Comparison of ENCODE assay signal across 9 mouse cellular contexts in the genomic region with DNA sequence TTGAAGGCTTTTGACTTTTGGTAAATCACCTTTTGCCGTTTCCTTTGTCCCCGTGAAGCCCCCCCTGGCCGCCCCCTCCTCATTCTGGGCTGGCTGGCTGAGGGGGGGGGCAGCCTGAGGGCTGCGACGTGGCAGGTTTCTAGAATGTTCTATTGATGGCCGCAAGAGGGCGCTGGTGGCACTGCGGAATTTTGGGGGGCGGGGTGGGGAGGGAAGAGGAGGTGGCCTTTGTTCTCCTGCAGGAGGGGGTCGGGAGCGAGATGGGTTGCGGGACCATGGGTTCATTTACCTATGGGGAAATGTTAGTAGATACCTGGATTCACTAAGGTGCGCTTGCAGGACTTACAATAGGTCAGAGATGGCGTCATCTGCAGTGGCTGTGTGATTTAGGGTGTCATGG. TPM values are rescaled to one million over a fixed set of nuclear protein-coding genes. Genes with fewer than 3 reads are reported as not detected.
DNase-seq lines count a peak whose midpoint lies in the region; ATAC-seq and TF ChIP-seq lines count a peak whose summit lies in the region.
"Had no signal": no experiment of that assay in that cellular context is flagged by ENCODE, and none has a peak within 500 bp of the region (broad histone marks: within the 10 kb centered on the region; RNA-seq: fewer than 3 reads in every experiment).

No protein-coding gene starts in this region.

- peak overlapping the region; percentile 50 for H3K4me3 ChIP-seq in heart, embryonic 11.5 days (ENCODE audit: low read depth, low read length)
- peak overlapping the region; percentile 100 for H3K4me3 ChIP-seq in cerebellum, adult 2 months (replicated peaks; ENCODE audit: insufficient read depth, low read depth, low read length)
- peak overlapping the region; percentile 49 for H3K4me3 ChIP-seq in hindbrain, embryonic 12.5 days
- peak overlapping the region; percentile 41 for H3K4me3 ChIP-seq in midbrain, embryonic 11.5 days (ENCODE audit: low read depth, low read length)

- no peak for ATAC-seq in heart, embryonic 11.5 days (replicated peaks; ENCODE audit: insufficient number of reproducible peaks, low FRiP score, low TSS enrichment)
- ATAC-seq in hindbrain, embryonic 12.5 days (ENCODE audit: low FRiP score) = no peak
- ATAC-seq in midbrain, embryonic 11.5 days (ENCODE audit: low FRiP score) = no peak
- ATAC-seq: Patski had no signal

- TF ChIP-seq CTCF in cerebellum, adult 2 months (IDR thresholded peaks at IDR 0.05; ENCODE audit: borderline replicate concordance, insufficient read depth, low read depth, low read length) = peak; percentile 34; the same call in 1 of the 2 replicates

- peaks cover 18% of the 10 kb centered on the region for H3K9me3 ChIP-seq in heart, embryonic 11.5 days (replicated peaks; ENCODE audit: control insufficient read depth, low read length)
- peaks cover 62% of the 10 kb centered on the region for H3K9me3 ChIP-seq in hindbrain, embryonic 12.5 days (replicated peaks)
- peaks cover 29% of the 10 kb centered on the region for H3K9me3 ChIP-seq in midbrain, embryonic 11.5 days (ENCODE audit: control insufficient read depth, low read length)

- WGBS in heart, embryonic 11.5 days (ENCODE audit: insufficient replicate concordance) = 41% methylated on average over 14 of the region's 14 CpGs
- WGBS in cerebellum, adult 2 months = 47% methylated on average over 14 of the region's 14 CpGs
- 34% methylated on average over 12 of the region's 14 CpGs for WGBS in hindbrain, embryonic 12.5 days
- 41% methylated on average over 14 of the region's 14 CpGs for WGBS in midbrain, embryonic 11.5 days

- H3K36me3 ChIP-seq in heart, embryonic 11.5 days (ENCODE audit: control insufficient read depth, insufficient read depth, low read length) = peaks cover 4% of the 10 kb centered on the region
- H3K36me3 ChIP-seq in hindbrain, embryonic 12.5 days = 0 out of 2 replicates have a peak, but pooled peaks cover 7% of the 10 kb centered on the region
- no peaks in the 10 kb centered on the region; the same call in 1 of the 2 replicates for H3K36me3 ChIP-seq in midbrain, embryonic 11.5 days (ENCODE audit: control insufficient read depth, insufficient read depth, low read length)

- H3K4me1 ChIP-seq in heart, embryonic 11.5 days (ENCODE audit: control insufficient read depth, insufficient read depth, low read length) = no peaks in the 10 kb centered on the region
- no peaks in the 10 kb centered on the region for H3K4me1 ChIP-seq in cerebellum, adult 2 months (ENCODE audit: control insufficient read depth, insufficient read depth, low read length)
- H3K4me1 ChIP-seq in hindbrain, embryonic 12.5 days = peaks cover 12% of the 10 kb centered on the region
- H3K4me1 ChIP-seq in midbrain, embryonic 11.5 days (ENCODE audit: control insufficient read depth, insufficient read depth, low read length) = peaks cover 12% of the 10 kb centered on the region

- H3K4me2 ChIP-seq in heart, embryonic 11.5 days = peak overlapping the region; percentile 59
- peak overlapping the region; percentile 41 for H3K4me2 ChIP-seq in hindbrain, embryonic 12.5 days (replicated peaks)
- peak overlapping the region; percentile 47 for H3K4me2 ChIP-seq in midbrain, embryonic 11.5 days

- H3K27ac ChIP-seq in heart, embryonic 11.5 days (ENCODE audit: low read depth, low read length) = peak overlapping the region; percentile 41; the same call in 1 of the 2 replicates
- peak overlapping the region; percentile 41; the same call in 1 of the 2 replicates for H3K27ac ChIP-seq in cerebellum, adult 2 months (ENCODE audit: insufficient read depth, low read length)
- 0 out of 2 replicates have a peak overlapping the region, but pooled peaks have one; percentile 62 for H3K27ac ChIP-seq in hindbrain, embryonic 12.5 days
- no peak overlapping the region for H3K27ac ChIP-seq in midbrain, embryonic 11.5 days (ENCODE audit: low read depth, low read length)

- intact Hi-C loops in heart, postnatal 25 days (cut with DNase I) = no loop called here

- no peaks in the 10 kb centered on the region for H3K27me3 ChIP-seq in heart, embryonic 11.5 days (ENCODE audit: control insufficient read depth, insufficient read depth, low read length)
- H3K27me3 ChIP-seq in cerebellum, adult 2 months (ENCODE audit: control insufficient read depth, insufficient read depth, low read length) = no peaks in the 10 kb centered on the region
- H3K27me3 ChIP-seq in hindbrain, embryonic 12.5 days = peaks cover 3% of the 10 kb centered on the region; the same call in 1 of the 2 replicates
- peaks cover 2% of the 10 kb centered on the region; the same call in 1 of the 2 replicates for H3K27me3 ChIP-seq in midbrain, embryonic 11.5 days (ENCODE audit: control insufficient read depth, insufficient read depth, low read length)
- H3K27me3 ChIP-seq: Patski had no signal

- DNase-seq in heart, postnatal 25 days (ENCODE audit: low spot score) = no peak
- peak; percentile 9 for DNase-seq in CD4-positive helper T cell, adult 2 months (ENCODE audit: low read depth, low spot score)
- DNase-seq in cerebellum, adult 2 months = peak; percentile 59 to 67
- DNase-seq in midbrain, embryonic 11.5 days (ENCODE audit: low spot score, missing footprints) = peak; percentile 86
- DNase-seq in frontal cortex, postnatal 25 days (ENCODE audit: low spot score in 2 of 2) = no peak
- DNase-seq in layer of hippocampus, adult 9-10 months (ENCODE audit: low spot score) = no peak

- TF ChIP-seq POLR2A in cerebellum, adult 2 months (IDR thresholded peaks at IDR 0.05; ENCODE audit: borderline replicate concordance, insufficient read depth, low read length) = no peak

- H3K9ac ChIP-seq in heart, embryonic 11.5 days (ENCODE audit: low read depth, low read length) = peak overlapping the region; percentile 72
- H3K9ac ChIP-seq in hindbrain, embryonic 12.5 days = peak overlapping the region; percentile 73
- H3K9ac ChIP-seq in midbrain, embryonic 11.5 days (ENCODE audit: low read length) = peak overlapping the region; percentile 66

RNA-seq across cellular contexts. Expression of a gene that starts 58.1 kb away (rescaled TPM):
- 0.56 and 0.69 TPM in 2 replicates for polyA plus RNA-seq in heart, embryonic 11.5 days (2014; fragmentation: Nextera tagmentation; extraction: Ambion mirVana)
- under 1 TPM; 0.14 to 0.16 TPM for total RNA-seq in heart, postnatal 25 days (2021)
- 0.40 and 0.67 TPM in 2 replicates for polyA plus RNA-seq in cerebellum, adult 2 months (2012; rRNA removed)
- polyA plus RNA-seq in hindbrain, embryonic 12.5 days (2016; fragmentation: Nextera tagmentation; extraction: Ambion mirVana) = 1.5 and 1.6 TPM in 2 replicates
- polyA plus RNA-seq in midbrain, embryonic 11.5 days (2014; fragmentation: Nextera tagmentation; extraction: Ambion mirVana) = 0.32 and 0.59 TPM in 2 replicates
- polyA plus RNA-seq: Patski had no signal

Comparison
In these comparisons a context has a peak if more than half of its experiments do, and no peak if none do; other contexts are left out.
1. H3K4me3 ChIP-seq: peak in every context shown above with its lines; median percentile 100 in cerebellum, adult 2 months; 50 in heart, embryonic 11.5 days; 49 in hindbrain, embryonic 12.5 days; 41 in midbrain, embryonic 11.5 days.
2. DNase-seq: peak in CD4-positive helper T cell, adult 2 months (single experiment), cerebellum, adult 2 months (2 of 2) and midbrain, embryonic 11.5 days (single experiment); none in heart, postnatal 25 days (single experiment), frontal cortex, postnatal 25 days (0 of 2) and layer of hippocampus, adult 9-10 months (single experiment).
3. Peak in every context shown above with its lines, with median percentiles within 50 percentile points of each other: H3K4me2 ChIP-seq and H3K9ac ChIP-seq.